Mouse (Mus musculus): Measurements from ENCODE around the gene Taf5l. TPM values are rescaled to one million over a fixed set of nuclear protein-coding genes. Genes with fewer than 3 reads are reported as not detected.
"Not testable (repeated sequence)": the region's sequence is repeated elsewhere in the genome, so short reads cannot be mapped to it uniquely, and the experiment has no call there.

The Taf5l gene
- polyA plus RNA-seq, 1 experiment from 2014 or later, result 45.6 TPM

GRCm38 (mm10) chr8:124045856-124046255 lies 24.7 kb upstream of the Taf5l start:
- Histone ChIP-seq H3K27ac (ENCODE audit: low read depth, low read length) (no peak overlapping the region), H3K9ac (ENCODE audit: low read length) (no peak overlapping the region), H3K4me1 (ENCODE audit: control insufficient read depth, insufficient read depth, low read length) (no peaks in the 10 kb centered on the region), H3K27me3 (ENCODE audit: control insufficient read depth, insufficient read depth, low read length) (no peaks in the 10 kb centered on the region), H3K4me2 (ENCODE audit: low read depth) (no peak overlapping the region), H3K36me3 (ENCODE audit: control insufficient read depth, insufficient read depth, low read length) (peaks cover 5% of the 10 kb centered on the region), H3K4me3 (ENCODE audit: low read depth, low read length) (no peak overlapping the region), H3K9me3 (ENCODE audit: control insufficient read depth, low read length) (no peaks in the 10 kb centered on the region)
- ATAC-seq (ENCODE audit: insufficient read depth, low FRiP score, low TSS enrichment), result no peak
- DNase-seq (ENCODE audit: low spot score), result no peak
- WGBS, result 89% methylated on average over 8 of the region's 8 CpGs

GRCm38 (mm10) chr8:124044931-124045330 lies 23.7 kb upstream of the Taf5l start:
- Histone ChIP-seq H3K9me3 (ENCODE audit: control insufficient read depth, low read length) (no peaks in the 10 kb centered on the region), H3K4me2 (ENCODE audit: low read depth) (no peak overlapping the region), H3K9ac (ENCODE audit: low read length) (no peak overlapping the region), H3K4me3 (ENCODE audit: low read depth, low read length) (no peak overlapping the region), H3K27me3 (ENCODE audit: control insufficient read depth, insufficient read depth, low read length) (no peaks in the 10 kb centered on the region), H3K4me1 (ENCODE audit: control insufficient read depth, insufficient read depth, low read length) (no peaks in the 10 kb centered on the region), H3K36me3 (ENCODE audit: control insufficient read depth, insufficient read depth, low read length) (peaks cover 5% of the 10 kb centered on the region), H3K27ac (ENCODE audit: low read depth, low read length) (no peak overlapping the region)
- 93% methylated on average over 12 of the region's 12 CpGs for WGBS
- ATAC-seq (ENCODE audit: insufficient read depth, low FRiP score, low TSS enrichment) (no peak), DNase-seq (ENCODE audit: low spot score) (no peak)

GRCm38 (mm10) chr8:124044421-124044820 lies 23.2 kb upstream of the Taf5l start:
- H3K9me3 ChIP-seq (ENCODE audit: control insufficient read depth, low read length), result no peaks in the 10 kb centered on the region
- H3K9ac ChIP-seq (ENCODE audit: low read length), result no peak overlapping the region
- H3K36me3 ChIP-seq (ENCODE audit: control insufficient read depth, insufficient read depth, low read length), result peaks cover 5% of the 10 kb centered on the region
- H3K27me3 ChIP-seq (ENCODE audit: control insufficient read depth, insufficient read depth, low read length), result no peaks in the 10 kb centered on the region
- no peak overlapping the region for H3K4me3 ChIP-seq (ENCODE audit: low read depth, low read length)
- H3K4me1 ChIP-seq (ENCODE audit: control insufficient read depth, insufficient read depth, low read length), result no peaks in the 10 kb centered on the region
- ATAC-seq (ENCODE audit: insufficient read depth, low FRiP score, low TSS enrichment) (no peak), DNase-seq (ENCODE audit: low spot score) (no peak)
- H3K27ac ChIP-seq (ENCODE audit: low read depth, low read length), result no peak overlapping the region
- WGBS, result 91% methylated on average over 5 of the region's 5 CpGs
- H3K4me2 ChIP-seq (ENCODE audit: low read depth), result no peak overlapping the region

- ATAC-seq (ENCODE audit: insufficient read depth, low FRiP score, low TSS enrichment), result no peak
Observed at GRCm38 (mm10) chr8:124042201-124042600, 21.0 kb upstream of the Taf5l start.

GRCm38 (mm10) chr8:124039351-124039750 lies 18.2 kb upstream of the Taf5l start:
- DNase-seq (ENCODE audit: low spot score), result no peak
- Histone ChIP-seq H3K4me2 (ENCODE audit: low read depth) (no peak overlapping the region), H3K27ac (ENCODE audit: low read depth, low read length) (no peak overlapping the region), H3K27me3 (ENCODE audit: control insufficient read depth, insufficient read depth, low read length) (no peaks in the 10 kb centered on the region), H3K4me3 (ENCODE audit: low read depth, low read length) (no peak overlapping the region), H3K9me3 (ENCODE audit: control insufficient read depth, low read length) (no peaks in the 10 kb centered on the region), H3K36me3 (ENCODE audit: control insufficient read depth, insufficient read depth, low read length) (peaks cover 16% of the 10 kb centered on the region), H3K4me1 (ENCODE audit: control insufficient read depth, insufficient read depth, low read length) (no peaks in the 10 kb centered on the region), H3K9ac (ENCODE audit: low read length) (no peak overlapping the region)
- no peak for ATAC-seq (ENCODE audit: insufficient read depth, low FRiP score, low TSS enrichment)
- WGBS, result 94% methylated on average over 4 of the region's 4 CpGs

More at GRCm38 (mm10) chr8:124042201-124042600, 21.0 kb upstream of the Taf5l start:
- no peak for DNase-seq (ENCODE audit: low spot score)
- Histone ChIP-seq H3K4me3 (ENCODE audit: low read depth, low read length) (no peak overlapping the region), H3K4me2 (ENCODE audit: low read depth) (no peak overlapping the region), H3K36me3 (ENCODE audit: control insufficient read depth, insufficient read depth, low read length) (peaks cover 13% of the 10 kb centered on the region), H3K27ac (ENCODE audit: low read depth, low read length) (no peak overlapping the region), H3K4me1 (ENCODE audit: control insufficient read depth, insufficient read depth, low read length) (no peaks in the 10 kb centered on the region), H3K27me3 (ENCODE audit: control insufficient read depth, insufficient read depth, low read length) (no peaks in the 10 kb centered on the region), H3K9me3 (ENCODE audit: control insufficient read depth, low read length) (no peaks in the 10 kb centered on the region), H3K9ac (ENCODE audit: low read length) (no peak overlapping the region)
- 90% methylated on average over 1 of the region's 1 CpGs for WGBS

- Histone ChIP-seq H3K9me3 (ENCODE audit: control insufficient read depth, low read length) (no peaks in the 10 kb centered on the region), H3K4me1 (ENCODE audit: control insufficient read depth, insufficient read depth, low read length) (no peaks in the 10 kb centered on the region), H3K27ac (ENCODE audit: low read depth, low read length) (no peak overlapping the region), H3K9ac (ENCODE audit: low read length) (no peak overlapping the region), H3K36me3 (ENCODE audit: control insufficient read depth, insufficient read depth, low read length) (peaks cover 16% of the 10 kb centered on the region), H3K27me3 (ENCODE audit: control insufficient read depth, insufficient read depth, low read length) (no peaks in the 10 kb centered on the region), H3K4me3 (ENCODE audit: low read depth, low read length) (no peak overlapping the region), H3K4me2 (ENCODE audit: low read depth) (no peak overlapping the region)
- 97% methylated on average over 7 of the region's 7 CpGs for WGBS
- DNase-seq (ENCODE audit: low spot score) (no peak), ATAC-seq (ENCODE audit: insufficient read depth, low FRiP score, low TSS enrichment) (no peak)
Observed at GRCm38 (mm10) chr8:124038121-124038520, 16.9 kb upstream of the Taf5l start.

GRCm38 (mm10) chr8:124033400-124033799 lies 12.2 kb upstream of the Taf5l start:
- Histone ChIP-seq H3K9me3 (ENCODE audit: control insufficient read depth, low read length) (no peaks in the 10 kb centered on the region), H3K36me3 (ENCODE audit: control insufficient read depth, insufficient read depth, low read length) (peaks cover 34% of the 10 kb centered on the region), H3K4me2 (ENCODE audit: low read depth) (no peak overlapping the region), H3K9ac (ENCODE audit: low read length) (no peak overlapping the region), H3K27me3 (ENCODE audit: control insufficient read depth, insufficient read depth, low read length) (no peaks in the 10 kb centered on the region), H3K4me1 (ENCODE audit: control insufficient read depth, insufficient read depth, low read length) (no peaks in the 10 kb centered on the region), H3K27ac (ENCODE audit: low read depth, low read length) (no peak overlapping the region), H3K4me3 (ENCODE audit: low read depth, low read length) (no peak overlapping the region)
- ATAC-seq (ENCODE audit: insufficient read depth, low FRiP score, low TSS enrichment), result no peak
- DNase-seq (ENCODE audit: low spot score), result no peak
- 75% methylated on average over 5 of the region's 5 CpGs for WGBS

GRCm38 (mm10) chr8:124027831-124028230 lies 6.6 kb upstream of the Taf5l start:
- Histone ChIP-seq H3K36me3 (ENCODE audit: control insufficient read depth, insufficient read depth, low read length) (peaks cover 25% of the 10 kb centered on the region), H3K9me3 (ENCODE audit: control insufficient read depth, low read length) (no peaks in the 10 kb centered on the region), H3K9ac (ENCODE audit: low read length) (no peak overlapping the region), H3K27me3 (ENCODE audit: control insufficient read depth, insufficient read depth, low read length) (no peaks in the 10 kb centered on the region), H3K4me3 (ENCODE audit: low read depth, low read length) (no peak overlapping the region), H3K4me2 (ENCODE audit: low read depth) (no peak overlapping the region), H3K27ac (ENCODE audit: low read depth, low read length) (no peak overlapping the region), H3K4me1 (ENCODE audit: control insufficient read depth, insufficient read depth, low read length) (no peaks in the 10 kb centered on the region)
- 89% methylated on average over 6 of the region's 6 CpGs for WGBS
- DNase-seq (ENCODE audit: low spot score), result no peak
- ATAC-seq (ENCODE audit: insufficient read depth, low FRiP score, low TSS enrichment), result no peak

- H3K9me3 ChIP-seq (ENCODE audit: control insufficient read depth, low read length); H3K27ac ChIP-seq (ENCODE audit: low read depth, low read length); H3K4me2 ChIP-seq (ENCODE audit: low read depth); H3K4me1 ChIP-seq (ENCODE audit: control insufficient read depth, insufficient read depth, low read length); DNase-seq (ENCODE audit: low spot score); H3K27me3 ChIP-seq (ENCODE audit: control insufficient read depth, insufficient read depth, low read length); H3K9ac ChIP-seq (ENCODE audit: low read length); H3K4me3 ChIP-seq (ENCODE audit: low read depth, low read length); ATAC-seq (ENCODE audit: insufficient read depth, low FRiP score, low TSS enrichment): not testable (repeated sequence)
- 71% methylated on average over 2 of the region's 2 CpGs for WGBS
- H3K36me3 ChIP-seq (ENCODE audit: control insufficient read depth, insufficient read depth, low read length), result peaks cover 25% of the 10 kb centered on the region
Observed at GRCm38 (mm10) chr8:124026265-124026664, 5.1 kb upstream of the Taf5l start.

All from neural tube, embryonic 11.5 days (tissue).